Mouse (Mus musculus) E14TG2a.4 (cell line): Measurements from ENCODE around the gene Cpt1c.

ENCODE experiments used
- H3K27me3 ChIP-seq: 2 replicates; pipeline ENCODE4 v1.6.1; 2014; ENCODE audit warnings: low read length, control low read depth; ENCODE audit not compliant: insufficient read depth
- H3K36me3 ChIP-seq: 2 replicates; pipeline ENCODE4 v1.6.1; 2014; ENCODE audit warnings: low read length, control low read depth; ENCODE audit not compliant: insufficient read depth
- H3K4me1 ChIP-seq: replicated peaks from 2 replicates; pipeline ENCODE4 v1.6.1; 2014; ENCODE audit warnings: low read depth, low read length, control low read depth
- H3K4me3 ChIP-seq: replicated peaks from 2 replicates; pipeline ENCODE4 v1.5.1; 2014; ENCODE audit warnings: mild to moderate bottlenecking, low read length
- H3K9me3 ChIP-seq: 2 replicates; pipeline ENCODE4 v1.6.1; 2014; ENCODE audit warnings: low read length, control low read depth
- CTCF ChIP-seq: conservative IDR thresholded peaks from 2 replicates; pipeline ENCODE4 v1.5.1; 2014; ENCODE audit warnings: low read length
- NANOG ChIP-seq: IDR thresholded peaks from 2 replicates; pipeline ENCODE4 v1.6.1; 2014; ENCODE audit warnings: borderline replicate concordance, low read length, mixed read lengths
- POU5F1 ChIP-seq: IDR thresholded peaks from 2 replicates; pipeline ENCODE4 v1.6.1; 2014; ENCODE audit warnings: low read length, borderline replicate concordance

Gene Cpt1c

GRCm38 (mm10) chr7:45005321-45005992 lies 30.8 kb upstream of the Cpt1c start:
- no peaks in the 10 kb centered on the region for H3K9me3 ChIP-seq
- TF ChIP-seq POU5F1 (no peak), CTCF (no peak), NANOG (no peak)
- H3K4me1 ChIP-seq: peaks cover 75% of the 10 kb centered on the region
- H3K27me3 ChIP-seq: peaks cover 3% of the 10 kb centered on the region; the same call in 1 of the 2 replicates
- peaks cover 98% of the 10 kb centered on the region for H3K36me3 ChIP-seq
- H3K4me3 ChIP-seq: no peak overlapping the region

- peaks cover 3% of the 10 kb centered on the region; the same call in 1 of the 2 replicates for H3K27me3 ChIP-seq
- no peak overlapping the region for H3K4me3 ChIP-seq
- peaks cover 98% of the 10 kb centered on the region for H3K36me3 ChIP-seq
- peaks cover 79% of the 10 kb centered on the region for H3K4me1 ChIP-seq
- TF ChIP-seq CTCF (no peak), NANOG (no peak), POU5F1 (no peak)
- H3K9me3 ChIP-seq: no peaks in the 10 kb centered on the region
Measured at GRCm38 (mm10) chr7:45004546-45004945, 29.9 kb upstream of the Cpt1c start.

DNA sequence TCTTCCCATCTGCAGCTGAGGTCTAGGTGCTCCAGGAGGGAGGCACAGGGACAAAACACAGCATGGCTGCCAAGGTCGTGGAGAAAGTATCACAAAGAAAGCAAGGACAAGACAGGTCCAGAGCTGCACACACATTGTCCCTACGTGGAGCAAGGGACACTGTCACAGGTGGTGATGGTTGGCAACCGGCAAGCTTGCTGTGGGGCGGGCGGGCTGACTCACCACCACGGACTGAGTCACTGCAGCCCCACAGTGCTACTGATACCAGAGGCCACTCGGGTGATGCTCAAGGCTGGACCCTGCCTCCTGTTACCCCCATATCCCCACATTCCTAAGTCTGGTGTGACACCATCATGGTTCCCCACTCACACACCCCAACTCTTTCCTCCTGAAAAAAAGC lies 27.8 kb upstream of the Cpt1c start:
- Histone ChIP-seq H3K9me3 (no peaks in the 10 kb centered on the region), H3K36me3 (peaks cover 80% of the 10 kb centered on the region), H3K4me3 (no peak overlapping the region), H3K4me1 (peaks cover 74% of the 10 kb centered on the region), H3K27me3 (no peaks in the 10 kb centered on the region)
- TF ChIP-seq POU5F1 (no peak), NANOG (no peak), CTCF (no peak)

DNA sequence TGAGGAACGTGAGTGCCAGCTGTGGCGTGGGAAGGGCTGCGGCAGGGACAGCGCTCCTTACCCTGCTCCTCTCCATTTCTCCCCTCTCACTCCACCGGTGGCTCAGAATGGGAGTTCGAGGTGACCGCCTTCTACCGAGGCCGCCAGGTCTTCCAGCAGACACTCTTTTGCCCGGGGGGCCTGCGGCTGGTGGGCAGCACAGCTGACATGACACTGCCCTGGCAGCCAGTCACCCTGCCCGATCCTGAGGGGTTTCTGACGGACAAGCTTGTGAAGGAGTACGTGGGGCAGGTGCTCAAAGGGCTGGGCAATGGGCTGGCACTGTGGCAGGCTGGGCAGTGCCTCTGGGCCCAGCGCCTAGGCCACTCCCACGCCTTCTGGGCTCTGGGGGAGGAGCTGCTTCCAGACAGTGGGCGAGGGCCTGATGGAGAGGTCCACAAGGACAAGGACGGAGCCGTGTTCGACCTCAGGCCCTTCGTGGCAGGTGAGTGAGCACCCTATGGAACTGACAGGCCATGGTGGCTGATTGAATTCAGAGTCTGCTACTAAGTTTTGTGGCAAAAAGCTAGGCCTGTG lies 26.0 kb upstream of the Cpt1c start:
- no peaks in the 10 kb centered on the region for H3K27me3 ChIP-seq
- peak overlapping the region; percentile 20; the same call in 1 of the 2 replicates for H3K4me3 ChIP-seq
- no peak for TF ChIP-seq NANOG
- TF ChIP-seq CTCF: no peak
- TF ChIP-seq POU5F1: no peak
- H3K9me3 ChIP-seq: no peaks in the 10 kb centered on the region
- peaks cover 69% of the 10 kb centered on the region for H3K4me1 ChIP-seq
- H3K36me3 ChIP-seq: peaks cover 69% of the 10 kb centered on the region

DNA sequence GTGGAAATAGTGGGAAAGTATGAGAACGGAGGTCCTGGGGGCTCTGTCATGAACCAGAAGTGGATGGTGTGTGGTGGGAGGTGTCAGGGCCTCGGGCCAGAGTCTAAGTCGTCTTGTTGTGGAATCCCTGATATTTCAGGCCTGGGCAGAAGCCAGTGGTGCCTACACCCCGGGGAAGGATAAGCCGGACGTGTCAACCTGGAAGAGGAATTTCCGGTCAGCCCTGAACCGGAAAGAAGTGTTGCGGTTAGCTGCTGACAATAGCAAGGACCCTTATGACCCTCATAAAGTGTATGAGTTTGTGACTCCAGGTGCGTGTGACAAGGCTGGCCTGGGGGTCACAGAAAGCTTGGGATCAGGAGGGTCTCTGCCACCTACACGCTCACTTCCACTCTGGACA lies 25.1 kb upstream of the Cpt1c start:
- TF ChIP-seq NANOG (no peak), CTCF (no peak), POU5F1 (no peak)
- Histone ChIP-seq H3K36me3 (peaks cover 70% of the 10 kb centered on the region), H3K27me3 (no peaks in the 10 kb centered on the region), H3K4me1 (peaks cover 73% of the 10 kb centered on the region), H3K9me3 (no peaks in the 10 kb centered on the region), H3K4me3 (peak overlapping the region; percentile 20; the same call in 1 of the 2 replicates)

DNA sequence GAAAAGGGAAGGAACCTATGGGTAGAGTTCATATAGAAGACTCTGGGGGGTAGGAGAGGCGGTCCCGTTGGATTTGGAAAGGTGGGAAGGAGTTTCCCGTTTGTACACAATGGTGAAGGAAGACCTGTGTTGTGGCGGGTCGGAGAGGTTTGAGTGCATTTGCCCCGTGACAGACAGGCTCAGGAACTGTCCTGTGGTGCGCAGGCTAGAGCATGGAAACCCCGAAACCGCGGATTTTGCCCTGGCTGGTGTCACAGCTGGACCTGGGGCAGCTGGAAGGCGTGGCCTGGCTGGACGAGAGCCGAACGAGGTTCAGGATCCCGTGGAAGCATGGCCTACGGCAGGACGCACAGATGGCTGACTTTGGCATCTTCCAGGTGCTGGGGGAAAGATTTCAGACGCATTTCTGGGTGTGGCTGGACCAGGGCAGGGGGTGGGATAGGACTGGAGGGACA lies 23.9 kb upstream of the Cpt1c start, which contains the start of gene Bcl2l12:
Gene Bcl2l12, minus strand, starts transcription at position 212 of the 455 bp plus-strand sequence.
- TF ChIP-seq CTCF: no peak
- no peak for TF ChIP-seq NANOG
- TF ChIP-seq POU5F1: no peak
- peak within 1 kb of the TSS; percentile 91 for H3K4me3 ChIP-seq
- no peaks in the 10 kb centered on the region for H3K27me3 ChIP-seq
- no peaks in the 10 kb centered on the region for H3K9me3 ChIP-seq
- H3K36me3 ChIP-seq: peaks cover 71% of the 10 kb centered on the region
- H3K4me1 ChIP-seq: peaks cover 83% of the 10 kb centered on the region

GRCm38 (mm10) chr7:44997940-44998428 lies 23.3 kb upstream of the Cpt1c start:
- H3K9me3 ChIP-seq: no peaks in the 10 kb centered on the region
- peaks cover 71% of the 10 kb centered on the region for H3K36me3 ChIP-seq
- no peaks in the 10 kb centered on the region for H3K27me3 ChIP-seq
- H3K4me3 ChIP-seq: peak overlapping the region; percentile 91
- peaks cover 85% of the 10 kb centered on the region for H3K4me1 ChIP-seq
- TF ChIP-seq POU5F1 (no peak), CTCF (no peak), NANOG (no peak)

DNA sequence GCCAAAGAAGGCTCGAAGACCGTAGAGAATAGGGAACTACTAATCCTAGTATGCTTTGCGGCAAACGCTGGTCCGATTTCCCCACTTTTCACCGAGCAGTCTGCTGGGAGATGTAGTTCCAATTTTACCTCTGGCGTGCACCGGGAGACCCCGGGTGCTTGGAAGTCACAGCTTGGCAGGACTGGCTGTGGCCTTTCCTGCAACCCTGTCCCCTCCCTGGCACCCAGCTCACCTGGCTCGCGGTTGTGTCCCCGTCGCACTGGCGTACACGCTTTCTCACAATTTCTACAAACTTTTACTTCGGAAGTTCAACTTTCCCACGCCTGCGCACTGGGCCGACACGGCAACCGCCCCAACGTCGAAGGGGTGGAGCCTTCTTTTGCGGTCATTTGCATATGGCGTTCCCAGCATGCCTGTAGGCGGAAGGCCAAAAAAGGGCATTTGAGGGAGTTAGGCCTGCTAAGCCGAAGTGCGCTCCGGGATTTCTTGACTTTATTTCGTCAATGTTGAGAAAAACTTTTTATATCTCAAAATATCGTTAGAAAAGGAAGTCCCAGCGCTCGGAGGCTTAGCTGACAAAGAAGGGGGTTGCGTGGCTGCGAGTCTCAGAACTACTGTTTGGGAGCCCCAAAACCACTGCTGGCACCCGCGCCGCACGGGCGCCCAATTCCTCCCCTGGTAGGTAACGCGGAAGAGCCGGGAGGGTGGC lies 22.7 kb upstream of the Cpt1c start, which contains the start of gene Irf3:
Gene Irf3, plus strand, starts transcription at position 418 of the 709 bp plus-strand sequence.
- H3K4me1 ChIP-seq: peaks cover 88% of the 10 kb centered on the region
- peaks cover 71% of the 10 kb centered on the region for H3K36me3 ChIP-seq
- TF ChIP-seq CTCF: no peak
- TF ChIP-seq NANOG: no peak
- TF ChIP-seq POU5F1: no peak
- no peaks in the 10 kb centered on the region for H3K27me3 ChIP-seq
- H3K9me3 ChIP-seq: no peaks in the 10 kb centered on the region
- H3K4me3 ChIP-seq: peak within 1 kb of the TSS; percentile 91

DNA sequence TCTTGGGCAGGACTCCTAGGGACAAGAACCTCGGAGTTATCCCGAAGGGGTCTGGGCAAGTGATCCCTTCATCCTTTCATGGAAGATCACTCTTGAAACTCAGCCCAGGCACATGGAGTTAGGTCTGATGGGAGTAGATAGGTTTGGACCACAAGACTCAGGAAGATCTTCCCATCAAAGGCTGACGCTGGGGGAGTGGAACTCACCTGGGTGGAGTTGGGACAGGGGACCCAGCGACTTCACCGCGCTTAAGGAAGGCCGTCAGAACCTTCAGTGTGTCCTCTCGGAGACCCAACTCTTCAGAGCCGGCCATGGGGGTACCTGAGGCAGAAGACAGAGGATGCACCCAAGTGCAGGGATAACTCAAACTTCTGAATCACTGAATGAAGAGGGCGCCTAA lies 22.0 kb upstream of the Cpt1c start:
- Histone ChIP-seq H3K27me3 (no peaks in the 10 kb centered on the region), H3K4me1 (peaks cover 85% of the 10 kb centered on the region), H3K4me3 (peak overlapping the region; percentile 91), H3K36me3 (peaks cover 71% of the 10 kb centered on the region), H3K9me3 (no peaks in the 10 kb centered on the region)
- TF ChIP-seq CTCF (no peak), POU5F1 (no peak), NANOG (no peak)
